Mouse (Mus musculus) liver, adult 2 months (tissue): ENCODE data around the gene Asb16.

Source experiments
- CTCF ChIP-seq: fragments of 200-500 bp; IDR thresholded peaks from 2 replicates; pipeline ENCODE4 v1.5.1; 2011; ENCODE audit warnings: low read depth, low read length, control low read depth
- POLR2A ChIP-seq: fragments of 200-500 bp; IDR thresholded peaks from 2 replicates; pipeline ENCODE4 v1.6.1; 2011; ENCODE audit warnings: low read length, control low read depth; ENCODE audit not compliant: insufficient read depth; ENCODE audit errors: extremely low read depth

DNA sequence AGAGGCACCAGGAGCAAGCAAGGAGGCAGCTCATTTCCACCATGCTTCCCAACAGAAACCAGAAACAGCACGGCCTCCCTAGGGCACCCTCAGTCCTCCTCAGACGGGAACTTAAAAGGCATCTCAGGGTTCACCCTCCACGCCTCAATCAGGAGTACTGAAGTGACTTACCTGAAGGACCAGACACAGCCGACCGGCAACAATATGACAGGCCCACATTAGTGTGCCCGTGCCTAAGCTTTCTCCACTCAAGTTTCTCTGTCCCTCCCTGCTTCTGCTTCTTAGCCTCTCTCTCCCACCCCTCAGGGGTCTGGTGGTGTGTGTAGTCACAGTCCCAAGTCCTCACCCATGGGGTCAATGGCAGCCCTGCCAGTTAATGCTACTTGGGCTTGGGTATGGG, 44.0 kb downstream of the Asb16 start:
- TF ChIP-seq POLR2A, result no peak
- no peak for TF ChIP-seq CTCF
